Mouse (Mus musculus) lung, embryonic 14.5 days (tissue): ENCODE data around the gene Ehd3. TPM values are rescaled to one million over a fixed set of nuclear protein-coding genes. Genes with fewer than 3 reads are reported as not detected.

Experiments
- ATAC-seq: fragments of 200-750 bp; cut with Nextera tagmentation; 2 replicates; pipeline ENCODE4 v1.8.0; 2017; ENCODE audit warnings: mild to moderate bottlenecking, moderate TSS enrichment, moderate library complexity; ENCODE audit not compliant: insufficient read depth
- DNase-seq: peaks from one replicate; pipeline ENCODE4 v3.0.0-alpha.2; 2015
- H3K27ac ChIP-seq: fragments of 300-500 bp; sonication (generic); 2 replicates; pipeline ENCODE4 v1.5.1; 2014; ENCODE audit warnings: low read depth, mild to moderate bottlenecking, moderate library complexity
- H3K27me3 ChIP-seq: fragments of 300-500 bp; sonication (generic); 2 replicates; pipeline ENCODE4 v1.6.1; 2014; ENCODE audit warnings: low read length, control low read depth; ENCODE audit not compliant: insufficient read depth
- H3K36me3 ChIP-seq: fragments of 300-500 bp; sonication (generic); 2 replicates; pipeline ENCODE4 v1.6.1; 2014; ENCODE audit warnings: control low read depth; ENCODE audit not compliant: insufficient read depth
- H3K4me1 ChIP-seq: fragments of 300-500 bp; sonication (generic); 2 replicates; pipeline ENCODE4 v1.6.1; 2014; ENCODE audit warnings: antibody characterized with exemption, control low read depth; ENCODE audit not compliant: insufficient read depth
- H3K4me2 ChIP-seq: fragments of 300-500 bp; sonication (generic); 2 replicates; pipeline ENCODE4 v1.6.1; 2014; ENCODE audit warnings: mild to moderate bottlenecking
- H3K4me3 ChIP-seq: fragments of 300-500 bp; sonication (generic); 2 replicates; pipeline ENCODE4 v1.5.1; 2014; ENCODE audit warnings: low read depth, low read length
- H3K9ac ChIP-seq: fragments of 300-500 bp; sonication (generic); 2 replicates; pipeline ENCODE4 v1.6.1; 2014
- H3K9me3 ChIP-seq: fragments of 300-500 bp; sonication (generic); 2 replicates; pipeline ENCODE4 v1.6.1; 2016; ENCODE audit warnings: low read depth, low read length, control low read depth
- CTCF ChIP-seq: IDR thresholded peaks from 2 replicates; pipeline ENCODE4 v1.5.1; 2016; ENCODE audit warnings: antibody characterized with exemption, low read depth
- WGBS: fragments of 180-500 bp; shearing (Covaris S2); extraction: QIAGEN DNeasy Blood & Tissue Kit; methylation state at CpG from one replicate; pipeline ENCODE4 v1.1.7; 2014; 5-methylcytosine and 5-hydroxymethylcytosine counted together
- polyA plus RNA-seq: library from polyadenylated mRNA; unstranded; fragments of >200 nt; fragmentation: Nextera tagmentation; extraction: Ambion mirVana; gene quantifications from 2 replicates; pipeline ENCODE4 v1.2.1, GENCODE M21; 2014

The Ehd3 gene
- polyA plus RNA-seq, 1 experiment from 2014 or later, result 13.4 TPM

DNA sequence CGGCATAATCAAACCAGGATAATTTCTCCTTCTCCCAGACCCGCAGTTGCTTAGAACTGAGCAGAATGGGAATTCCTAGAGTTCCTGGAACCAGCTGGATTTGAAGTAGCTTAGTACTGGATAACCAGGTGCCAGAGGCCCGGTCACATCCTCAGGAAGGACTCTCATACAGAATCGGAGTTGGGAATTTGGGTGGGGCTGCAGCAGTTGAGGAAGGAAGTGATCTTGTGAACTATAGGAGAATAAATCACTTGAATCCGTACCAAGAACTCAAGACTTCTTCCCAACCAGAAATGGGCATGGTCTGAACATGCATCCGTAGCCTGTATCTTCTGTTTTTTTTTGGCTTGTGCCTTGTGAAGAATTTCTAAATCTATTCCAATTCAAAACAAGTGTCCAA, 22.2 kb downstream of the Ehd3 start:
- Histone ChIP-seq H3K9me3 (no peaks in the 10 kb centered on the region), H3K36me3 (no peaks in the 10 kb centered on the region), H3K27me3 (no peaks in the 10 kb centered on the region), H3K4me2 (no peak overlapping the region), H3K4me3 (no peak overlapping the region), H3K4me1 (no peaks in the 10 kb centered on the region), H3K9ac (no peak overlapping the region), H3K27ac (no peak overlapping the region)
- WGBS, result 85% methylated on average over 6 of the region's 6 CpGs
- TF ChIP-seq CTCF, result no peak
- ATAC-seq (no peak), DNase-seq (no peak)

DNA sequence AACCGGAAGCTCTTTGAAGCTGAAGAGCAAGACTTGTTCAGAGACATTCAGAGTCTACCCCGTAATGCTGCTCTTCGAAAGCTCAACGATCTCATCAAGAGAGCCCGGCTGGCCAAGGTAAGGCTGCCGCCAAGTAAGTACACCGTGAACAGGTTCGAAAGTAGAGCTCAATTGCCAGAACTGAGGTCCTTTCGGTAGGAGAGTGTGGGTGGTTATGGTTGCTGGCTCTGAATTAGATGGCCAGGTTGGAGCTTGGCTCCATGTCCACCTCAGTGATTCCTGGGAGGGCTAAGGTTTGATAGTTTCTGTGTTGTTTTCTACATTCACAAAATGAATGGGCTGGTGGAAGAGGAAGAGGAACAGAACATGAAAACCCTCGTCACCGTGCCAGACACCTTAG, 23.5 kb downstream of the Ehd3 start:
- Histone ChIP-seq H3K9ac (no peak overlapping the region), H3K4me2 (no peak overlapping the region), H3K9me3 (no peaks in the 10 kb centered on the region), H3K27me3 (no peaks in the 10 kb centered on the region), H3K36me3 (no peaks in the 10 kb centered on the region), H3K27ac (no peak overlapping the region), H3K4me1 (no peaks in the 10 kb centered on the region), H3K4me3 (no peak overlapping the region)
- WGBS, result 91% methylated on average over 11 of the region's 11 CpGs
- ATAC-seq, result no peak
- no peak for DNase-seq
- no peak for TF ChIP-seq CTCF

DNA sequence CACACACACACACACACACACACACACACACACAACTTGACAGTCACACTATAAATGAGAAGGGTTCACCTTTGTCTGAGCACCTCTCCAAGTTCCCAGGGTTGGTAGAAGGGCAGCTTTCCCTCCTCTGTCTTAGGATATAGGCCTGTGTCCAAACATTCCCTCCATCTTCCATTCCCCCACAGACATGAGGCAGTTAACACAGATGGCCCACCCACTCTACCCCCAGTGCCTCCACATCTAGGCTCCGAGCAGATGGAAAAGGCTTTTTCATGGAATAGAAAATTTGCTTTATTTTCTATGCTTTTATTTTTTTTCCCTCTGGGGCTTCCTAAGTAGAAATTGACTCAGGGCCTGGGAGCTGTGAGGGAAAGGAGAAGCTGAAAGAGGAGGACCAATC, 26.6 kb downstream of the Ehd3 start:
- no peaks in the 10 kb centered on the region for H3K4me1 ChIP-seq
- no peak overlapping the region for H3K27ac ChIP-seq
- no peaks in the 10 kb centered on the region for H3K36me3 ChIP-seq
- no peak overlapping the region for H3K4me2 ChIP-seq
- no peak for ATAC-seq
- H3K9ac ChIP-seq, result no peak overlapping the region
- H3K27me3 ChIP-seq, result no peaks in the 10 kb centered on the region
- no peak overlapping the region for H3K4me3 ChIP-seq
- WGBS, result 83% methylated on average over 1 of the region's 1 CpGs
- H3K9me3 ChIP-seq, result no peaks in the 10 kb centered on the region
- no peak for TF ChIP-seq CTCF
- no peak for DNase-seq

DNA sequence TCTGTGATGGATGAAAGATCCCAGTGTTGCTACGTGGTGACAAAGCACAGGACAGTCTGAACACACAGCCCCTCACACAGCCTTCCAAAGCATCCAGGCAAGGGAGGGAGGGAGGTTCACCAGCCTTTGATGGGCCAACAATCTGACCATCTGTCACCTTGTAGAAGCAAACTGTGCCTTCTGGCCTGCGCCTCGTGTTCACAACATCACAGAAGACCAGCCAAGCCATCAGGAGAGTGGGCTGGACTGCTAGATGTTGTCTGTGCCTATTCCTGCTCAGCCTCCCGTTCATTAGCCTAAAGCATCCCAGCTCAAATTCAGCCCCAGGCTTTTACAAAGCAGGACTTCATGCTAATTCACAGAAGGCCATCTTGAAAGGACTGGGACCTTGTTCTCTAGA, 27.5 kb downstream of the Ehd3 start:
- Histone ChIP-seq H3K4me2 (no peak overlapping the region), H3K36me3 (no peaks in the 10 kb centered on the region), H3K9ac (no peak overlapping the region), H3K27ac (no peak overlapping the region), H3K4me1 (no peaks in the 10 kb centered on the region), H3K9me3 (no peaks in the 10 kb centered on the region), H3K4me3 (no peak overlapping the region), H3K27me3 (no peaks in the 10 kb centered on the region)
- DNase-seq (no peak), ATAC-seq (no peak)
- TF ChIP-seq CTCF, result no peak
- 67% methylated on average over 4 of the region's 4 CpGs for WGBS

DNA sequence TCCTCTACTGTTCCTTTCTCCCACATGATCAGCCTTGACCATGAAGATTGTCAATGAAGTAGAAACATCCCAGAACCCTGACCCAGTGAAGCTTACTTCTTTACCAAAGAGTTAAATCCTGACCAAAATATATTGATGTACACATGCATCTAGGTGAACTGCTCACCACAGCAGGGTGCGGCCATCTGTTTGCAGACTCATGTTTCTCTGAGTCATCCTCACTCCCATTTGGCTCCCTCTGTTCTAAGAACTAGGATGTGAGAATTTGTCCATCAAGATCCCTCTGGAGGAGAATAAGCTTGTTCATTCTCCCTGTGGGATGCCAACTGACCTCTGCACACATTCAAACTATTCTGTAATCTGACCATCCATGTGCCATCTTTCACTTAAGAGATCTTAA, 29.0 kb downstream of the Ehd3 start:
- no peaks in the 10 kb centered on the region for H3K27me3 ChIP-seq
- no peak for DNase-seq
- no peaks in the 10 kb centered on the region for H3K36me3 ChIP-seq
- no peaks in the 10 kb centered on the region for H3K9me3 ChIP-seq
- no peak overlapping the region for H3K4me2 ChIP-seq
- no peak for TF ChIP-seq CTCF
- WGBS, result 94% methylated on average over 1 of the region's 1 CpGs
- no peak for ATAC-seq
- no peak overlapping the region for H3K27ac ChIP-seq
- H3K4me3 ChIP-seq, result no peak overlapping the region
- H3K9ac ChIP-seq, result no peak overlapping the region
- no peaks in the 10 kb centered on the region for H3K4me1 ChIP-seq

DNA sequence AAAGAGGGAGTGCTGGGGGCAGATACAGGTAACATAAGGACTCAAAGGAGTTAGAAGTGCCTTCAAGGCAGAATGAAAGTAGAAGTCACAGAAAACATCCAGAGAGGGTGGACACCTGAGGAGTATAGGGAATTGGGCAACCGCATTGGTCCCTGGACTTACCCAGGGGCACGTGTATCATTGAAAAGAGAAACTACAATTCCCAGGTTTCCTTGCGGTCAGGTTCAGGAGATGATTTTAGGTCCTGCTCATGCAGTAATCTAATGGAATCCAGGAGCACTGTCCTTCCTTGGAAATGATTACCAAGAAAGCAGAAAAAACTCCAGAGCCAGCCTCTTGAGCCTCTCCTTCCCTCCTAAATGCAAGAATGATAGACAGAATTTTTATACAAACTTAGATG, 29.5 kb downstream of the Ehd3 start:
- ATAC-seq, result no peak
- Histone ChIP-seq H3K4me3 (no peak overlapping the region), H3K9ac (no peak overlapping the region), H3K9me3 (no peaks in the 10 kb centered on the region), H3K4me1 (no peaks in the 10 kb centered on the region), H3K27me3 (no peaks in the 10 kb centered on the region), H3K27ac (no peak overlapping the region), H3K36me3 (no peaks in the 10 kb centered on the region), H3K4me2 (no peak overlapping the region)
- no peak for DNase-seq
- WGBS, result 81% methylated on average over 3 of the region's 3 CpGs
- no peak for TF ChIP-seq CTCF

DNA sequence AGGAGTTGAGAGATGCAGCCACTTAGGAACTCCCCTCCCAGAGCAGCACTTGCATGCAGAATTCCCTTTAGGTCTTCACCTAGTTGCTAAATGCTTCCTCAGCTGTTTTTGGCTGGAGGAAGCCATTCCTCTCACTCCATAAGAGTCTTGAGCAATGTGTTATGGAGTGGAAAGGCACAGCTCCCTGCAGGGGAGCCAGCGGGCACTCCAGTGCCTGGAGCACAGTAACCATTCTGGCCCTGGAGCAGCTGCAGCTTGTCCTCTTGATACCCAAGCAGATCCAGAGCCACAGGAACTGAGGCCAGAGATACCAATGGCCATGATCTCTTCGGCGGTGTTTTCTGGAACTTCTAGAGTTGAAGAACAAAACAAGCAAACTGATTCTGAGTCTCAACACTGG, 32.7 kb downstream of the Ehd3 start:
- no peak overlapping the region for H3K4me3 ChIP-seq
- no peak for TF ChIP-seq CTCF
- ATAC-seq (no peak), DNase-seq (no peak)
- H3K27ac ChIP-seq, result no peak overlapping the region
- no peaks in the 10 kb centered on the region for H3K9me3 ChIP-seq
- no peak overlapping the region for H3K9ac ChIP-seq
- WGBS, result 88% methylated on average over 3 of the region's 3 CpGs
- H3K27me3 ChIP-seq, result no peaks in the 10 kb centered on the region
- H3K4me1 ChIP-seq, result no peaks in the 10 kb centered on the region
- no peak overlapping the region for H3K4me2 ChIP-seq
- H3K36me3 ChIP-seq, result no peaks in the 10 kb centered on the region

DNA sequence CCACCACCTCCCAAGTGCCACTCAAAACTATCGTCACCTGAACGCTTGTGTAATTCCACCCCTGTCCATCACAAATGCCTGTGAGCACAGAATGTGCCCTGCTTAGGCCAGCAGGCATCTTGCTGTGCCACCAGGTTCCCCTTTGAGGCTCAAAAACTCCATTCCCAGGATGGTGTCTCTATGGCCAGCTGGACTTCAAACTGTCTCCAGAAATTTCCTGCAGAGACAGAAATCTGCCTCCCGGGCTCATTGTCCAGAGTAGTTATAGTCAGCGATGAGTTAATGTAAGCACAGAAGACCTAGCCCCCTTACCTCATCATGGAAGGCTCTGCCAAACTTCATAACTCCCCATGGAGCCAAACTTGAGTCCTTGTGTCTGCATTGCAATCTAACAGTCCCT, 33.3 kb downstream of the Ehd3 start:
- Histone ChIP-seq H3K4me2 (no peak overlapping the region), H3K9me3 (no peaks in the 10 kb centered on the region), H3K27me3 (no peaks in the 10 kb centered on the region), H3K27ac (no peak overlapping the region), H3K4me1 (no peaks in the 10 kb centered on the region), H3K4me3 (no peak overlapping the region), H3K9ac (no peak overlapping the region), H3K36me3 (no peaks in the 10 kb centered on the region)
- ATAC-seq, result no peak
- no peak for DNase-seq
- WGBS, result 85% methylated on average over 4 of the region's 4 CpGs
- TF ChIP-seq CTCF, result no peak
